ENCODE assay signal across 29 mouse cellular contexts in the genomic region with DNA sequence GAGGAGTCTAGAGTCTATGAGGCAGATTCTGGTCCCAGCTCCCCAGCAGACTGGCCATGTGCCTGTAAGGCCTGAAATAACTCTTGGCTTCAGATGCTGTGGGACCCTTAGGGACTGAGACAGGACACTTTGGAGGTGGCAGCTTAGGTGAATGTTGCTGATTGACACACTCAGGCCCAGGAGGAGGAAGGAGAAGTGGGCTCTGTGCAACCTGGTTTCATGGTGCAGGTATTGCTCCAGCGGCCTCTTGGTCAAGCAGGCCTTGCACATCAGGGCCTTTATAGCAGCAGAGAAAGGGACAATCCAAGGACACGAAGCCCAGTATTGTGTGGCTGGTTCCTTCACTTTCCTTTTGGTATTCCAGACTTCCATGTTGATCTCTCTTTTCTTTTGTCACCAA. TPM values are rescaled to one million over a fixed set of nuclear protein-coding genes. Genes with fewer than 3 reads are reported as not detected.
DNase-seq lines count a peak whose midpoint lies in the region; ATAC-seq lines count a peak whose summit lies in the region.
"Had no signal": no experiment of that assay in that cellular context is flagged by ENCODE, and none has a peak within 500 bp of the region (broad histone marks: within the 10 kb centered on the region; RNA-seq: fewer than 3 reads in every experiment).

No protein-coding gene starts in this region.

- peak; percentile 28 to 65 for DNase-seq in spleen, postnatal 4 days (ENCODE audit: low spot score in 2 of 2)
- DNase-seq in spleen, adult 18-20 months: no peak
- no peak for DNase-seq in embryo, embryonic 9.5 days (ENCODE audit: extremely low spot score)
- DNase-seq: adrenal gland, adult 8-10 months; adrenal gland, postnatal 25 days; cerebellum, adult 18-20 months; cerebellum, adult 9-10 months; cerebellum, postnatal 14 days; forebrain, postnatal 0 days; gastrocnemius, postnatal 25 days; heart, adult 2 months; heart, postnatal 14 days; heart, postnatal 4 days had no signal

- no peaks in the 10 kb centered on the region for H3K9me3 ChIP-seq in hindbrain, embryonic 16.5 days (ENCODE audit: control insufficient read depth, low read length)
- H3K9me3 ChIP-seq: embryonic facial prominence, embryonic 12.5 days; embryonic facial prominence, embryonic 15.5 days; heart, embryonic 10.5 days; heart, embryonic 13.5 days; hindbrain, embryonic 12.5 days; hindbrain, embryonic 15.5 days had no signal

- no peak overlapping the region for H3K4me2 ChIP-seq in hindbrain, embryonic 16.5 days (ENCODE audit: low read length)
- H3K4me2 ChIP-seq: embryonic facial prominence, embryonic 12.5 days; embryonic facial prominence, embryonic 15.5 days; heart, embryonic 13.5 days; hindbrain, embryonic 12.5 days; hindbrain, embryonic 15.5 days had no signal

- no peaks in the 10 kb centered on the region for H3K36me3 ChIP-seq in hindbrain, embryonic 16.5 days (ENCODE audit: control insufficient read depth, insufficient read depth, low read length)
- H3K36me3 ChIP-seq: embryonic facial prominence, embryonic 12.5 days; embryonic facial prominence, embryonic 15.5 days; heart, embryonic 10.5 days; heart, embryonic 13.5 days; hindbrain, embryonic 12.5 days; hindbrain, embryonic 15.5 days had no signal

- H3K27ac ChIP-seq in hindbrain, embryonic 16.5 days (ENCODE audit: low read depth, low read length): no peak overlapping the region
- H3K27ac ChIP-seq: embryonic facial prominence, embryonic 12.5 days; embryonic facial prominence, embryonic 15.5 days; heart, adult 2 months; heart, embryonic 10.5 days; heart, embryonic 13.5 days; hindbrain, embryonic 12.5 days; hindbrain, embryonic 15.5 days had no signal

- no peaks in the 10 kb centered on the region for H3K27me3 ChIP-seq in hindbrain, embryonic 16.5 days (replicated peaks; ENCODE audit: control insufficient read depth, insufficient read depth, low read length)
- H3K27me3 ChIP-seq: embryonic facial prominence, embryonic 12.5 days; embryonic facial prominence, embryonic 15.5 days; heart, embryonic 13.5 days; hindbrain, embryonic 12.5 days; hindbrain, embryonic 15.5 days had no signal

- H3K9ac ChIP-seq in hindbrain, embryonic 16.5 days (ENCODE audit: low read depth, low read length): no peak overlapping the region
- H3K9ac ChIP-seq: embryonic facial prominence, embryonic 12.5 days; embryonic facial prominence, embryonic 15.5 days; forebrain, postnatal 0 days; heart, embryonic 13.5 days; hindbrain, embryonic 12.5 days; hindbrain, embryonic 15.5 days had no signal

- 84% methylated on average over 2 of the region's 2 CpGs for WGBS in hindbrain, embryonic 16.5 days

- ATAC-seq in hematopoietic stem cell, adult 5-6 weeks (replicated peaks in 1 of 2; ENCODE audit: insufficient read depth in 1 of 2, low FRiP score in 2 of 2, low TSS enrichment in 1 of 2, low read depth in 1 of 2, poor library complexity in 2 of 2, severe bottlenecking in 2 of 2): peak; percentile 37 to 65; a peak in 2 of 4 replicates
- ATAC-seq in megakaryocyte progenitor cell, adult 5-6 weeks (replicated peaks; ENCODE audit: poor library complexity): peak; percentile 49; the same call in 1 of the 2 replicates
- ATAC-seq in hindbrain, embryonic 16.5 days: no peak
- ATAC-seq: CD4-positive, CD25-positive, alpha-beta regulatory T cell, adult 4 months; forebrain, embryonic 14.5 days; forebrain, postnatal 0 days had no signal

- no peak overlapping the region for H3K4me3 ChIP-seq in hindbrain, embryonic 16.5 days (ENCODE audit: low read length)
- H3K4me3 ChIP-seq: embryonic facial prominence, embryonic 12.5 days; embryonic facial prominence, embryonic 15.5 days; heart, adult 2 months; heart, embryonic 10.5 days; heart, embryonic 13.5 days; hindbrain, embryonic 12.5 days; hindbrain, embryonic 15.5 days had no signal

- no peaks in the 10 kb centered on the region for H3K4me1 ChIP-seq in hindbrain, embryonic 16.5 days (ENCODE audit: control insufficient read depth, insufficient read depth, low read depth, low read length)
- H3K4me1 ChIP-seq: embryonic facial prominence, embryonic 12.5 days; hindbrain, embryonic 12.5 days had no signal

RNA-seq across cellular contexts. Expression of gene Camp, which starts 4.9 kb away (rescaled TPM):
- total RNA-seq in hematopoietic stem cell, adult 5-6 weeks (2017): 230 and 773 TPM in 2 replicates
- total RNA-seq in megakaryocyte progenitor cell, adult 5-6 weeks (2015): 257 and 482 TPM in 2 replicates
- 178 and 390 TPM in 2 replicates for total RNA-seq in megakaryocyte progenitor cell, adult 5-6 weeks (2017)
- 0.44 and 0.64 TPM in 2 replicates for polyA plus RNA-seq in hindbrain, embryonic 16.5 days (2015; fragmentation: Nextera tagmentation; extraction: Ambion mirVana)
- total RNA-seq: adrenal gland, adult 8-10 months; adrenal gland, postnatal 25 days; forebrain, postnatal 0 days; gastrocnemius, adult 8-10 months; gastrocnemius, postnatal 25 days; heart, adult 2 months; MEL had no signal
- polyA plus RNA-seq: C2C12; CD4-positive, CD25-positive, alpha-beta regulatory T cell, adult 4 months; forebrain, embryonic 14.5 days; heart, embryonic 10.5 days had no signal

RNA-seq across cellular contexts. Expression of gene Cdc25a, which starts 21.0 kb away (rescaled TPM):
- total RNA-seq in hematopoietic stem cell, adult 5-6 weeks (2017): 37.5 and 42.5 TPM in 2 replicates
- total RNA-seq in megakaryocyte progenitor cell, adult 5-6 weeks (2015): 28.8 and 33.8 TPM in 2 replicates
- 46.3 and 55.2 TPM in 2 replicates for total RNA-seq in megakaryocyte progenitor cell, adult 5-6 weeks (2017)
- 9.1 and 11.0 TPM in 2 replicates for polyA plus RNA-seq in hindbrain, embryonic 16.5 days (2015; fragmentation: Nextera tagmentation; extraction: Ambion mirVana)

RNA-seq across cellular contexts. Expression of gene Nme6, which starts 21.8 kb away (rescaled TPM):
- total RNA-seq in hematopoietic stem cell, adult 5-6 weeks (2017): 23.3 and 34.3 TPM in 2 replicates
- 60.6 and 62.4 TPM in 2 replicates for total RNA-seq in megakaryocyte progenitor cell, adult 5-6 weeks (2015)
- total RNA-seq in megakaryocyte progenitor cell, adult 5-6 weeks (2017): 40.7 and 45.1 TPM in 2 replicates
- 69.4 and 77.5 TPM in 2 replicates for polyA plus RNA-seq in hindbrain, embryonic 16.5 days (2015; fragmentation: Nextera tagmentation; extraction: Ambion mirVana)

RNA-seq across cellular contexts. Expression of gene Spink8, which starts 42.3 kb away (rescaled TPM):
- not detected in 2 replicates for total RNA-seq in hematopoietic stem cell, adult 5-6 weeks (2017)
- not detected in 2 replicates for total RNA-seq in megakaryocyte progenitor cell, adult 5-6 weeks (2015)
- total RNA-seq in megakaryocyte progenitor cell, adult 5-6 weeks (2017): not detected in 2 replicates
- not detected in 2 replicates for polyA plus RNA-seq in hindbrain, embryonic 16.5 days (2015; fragmentation: Nextera tagmentation; extraction: Ambion mirVana)
- total RNA-seq: forebrain, postnatal 0 days; gastrocnemius, adult 8-10 months; gastrocnemius, postnatal 25 days; heart, adult 2 months; heart, postnatal 14 days; heart, postnatal 4 days; MEL had no signal
- polyA plus RNA-seq: C2C12; CD4-positive, CD25-positive, alpha-beta regulatory T cell, adult 4 months; embryonic facial prominence, embryonic 12.5 days; forebrain, embryonic 11.5 days; forebrain, embryonic 14.5 days; heart, adult 2 months; heart, embryonic 10.5 days; heart, embryonic 13.5 days; heart, embryonic 16.5 days; hindbrain, embryonic 12.5 days had no signal

Comparison
In these comparisons a context has a peak if more than half of its experiments do, and no peak if none do; other contexts are left out.
1. DNase-seq: peak in spleen, postnatal 4 days (2 of 2); none in spleen, adult 18-20 months (0 of 2) and embryo, embryonic 9.5 days (single experiment).